Mouse (Mus musculus): ENCODE data around the gene Tnfrsf19. TPM values are rescaled to one million over a fixed set of nuclear protein-coding genes. Genes with fewer than 3 reads are reported as not detected.

The Tnfrsf19 gene
- total RNA-seq, 2 experiments from 2014 or later, result 26.5 to 28.8 TPM

GRCm38 (mm10) chr14:60964016-60964810 is 82.1 kb downstream of the Tnfrsf19 start:
- DNase-seq, result no peak

- DNase-seq, result no peak
Observed at GRCm38 (mm10) chr14:60957611-60958157, 88.6 kb downstream of the Tnfrsf19 start.

- no peak for DNase-seq
Observed at GRCm38 (mm10) chr14:60937481-60938039, 108.7 kb downstream of the Tnfrsf19 start.

GRCm38 (mm10) chr14:60935705-60936104 is 110.6 kb downstream of the Tnfrsf19 start:
- no peak for DNase-seq

- DNase-seq, result no peak
Observed at GRCm38 (mm10) chr14:60926011-60926410, 120.3 kb downstream of the Tnfrsf19 start.

GRCm38 (mm10) chr14:60916661-60917060 is 129.6 kb downstream of the Tnfrsf19 start:
- DNase-seq, result no peak

Other genes starting within 250 kb of the Tnfrsf19 start
- 10 to 100 TPM in 1 of 2 experiments, 1 to 10 TPM in 1; 8.6 to 15.4 TPM for gene Sacs, start 92.0 kb upstream of the Tnfrsf19 start, total RNA-seq (2021)
- gene Sgcg, start 212.0 kb upstream of the Tnfrsf19 start, total RNA-seq (2021), result 10 to 100 TPM; 10.2 to 20.1 TPM